Mouse (Mus musculus) leukemia stem cell, adult 10-12 weeks (primary cell): ENCODE data around the gene Vmn1r135. TPM values are rescaled to one million over a fixed set of nuclear protein-coding genes. Genes with fewer than 3 reads are reported as not detected.

Experiments used
- polyA plus RNA-seq: library from polyadenylated mRNA; stranded (reverse); fragments of >175 nt; gene quantifications from 2 replicates; pipeline ENCODE4 v1.2.3, GENCODE M21; 2012; ENCODE audit warnings: low replicate concordance

Gene Vmn1r135
- not detected in 2 replicates for polyA plus RNA-seq

GRCm38 (mm10) chr7:21832051-21832450 is at the start of gene Vmn1r135:
Gene Vmn1r135 (plus strand): TSS chr7:21832351.

GRCm38 (mm10) chr7:21796628-21797027 is 35.5 kb upstream of the Vmn1r135 start, which contains the start of gene Gm4177:
Gene Gm4177 (minus strand): TSS chr7:21796728.

GRCm38 (mm10) chr7:21844167-21844566 is 12.0 kb downstream of the Vmn1r135 start, which contains the start of gene Gm5725:
Gene Gm5725 (minus strand): TSS chr7:21844267.

Other genes starting within 250 kb of the Vmn1r135 start
- not detected in 2 replicates for gene Vmn1r132, start 218.3 kb upstream of the Vmn1r135 start, polyA plus RNA-seq
- not detected in 2 replicates for gene Gm4175, start 70.9 kb upstream of the Vmn1r135 start, polyA plus RNA-seq
- gene Gm4177, start 35.6 kb upstream of the Vmn1r135 start, polyA plus RNA-seq, result not detected in 2 replicates
- not detected in 2 replicates for gene Gm5725, start 11.9 kb downstream of the Vmn1r135 start, polyA plus RNA-seq
- not detected in 2 replicates for gene Gm5891, start 88.9 kb downstream of the Vmn1r135 start, polyA plus RNA-seq
- gene Vmn1r137, start 162.2 kb downstream of the Vmn1r135 start, polyA plus RNA-seq, result not detected in 2 replicates
- gene Vmn1r138, start 196.5 kb downstream of the Vmn1r135 start, polyA plus RNA-seq, result not detected in 2 replicates
- gene Gm6176, start 224.0 kb downstream of the Vmn1r135 start, polyA plus RNA-seq, result not detected in 2 replicates
- gene Vmn1r139, start 236.7 kb downstream of the Vmn1r135 start, polyA plus RNA-seq, result not detected in 2 replicates